Mouse (Mus musculus) ES-Bruce4 (cell line): Measurements from ENCODE around the gene Dync2li1.

Experiments
- CTCF ChIP-seq: IDR thresholded peaks from one replicate; pipeline ENCODE4 v1.8.1; 2011; ENCODE audit warnings: low read depth, low read length
- EP300 ChIP-seq: IDR thresholded peaks from 2 replicates; pipeline ENCODE4 v1.6.1; 2011; ENCODE audit warnings: low read depth, low read length; ENCODE audit not compliant: insufficient read depth
- POLR2A ChIP-seq: IDR thresholded peaks from one replicate; pipeline ENCODE4 v1.8.1; 2011; ENCODE audit warnings: low read length; ENCODE audit not compliant: insufficient read depth

DNA sequence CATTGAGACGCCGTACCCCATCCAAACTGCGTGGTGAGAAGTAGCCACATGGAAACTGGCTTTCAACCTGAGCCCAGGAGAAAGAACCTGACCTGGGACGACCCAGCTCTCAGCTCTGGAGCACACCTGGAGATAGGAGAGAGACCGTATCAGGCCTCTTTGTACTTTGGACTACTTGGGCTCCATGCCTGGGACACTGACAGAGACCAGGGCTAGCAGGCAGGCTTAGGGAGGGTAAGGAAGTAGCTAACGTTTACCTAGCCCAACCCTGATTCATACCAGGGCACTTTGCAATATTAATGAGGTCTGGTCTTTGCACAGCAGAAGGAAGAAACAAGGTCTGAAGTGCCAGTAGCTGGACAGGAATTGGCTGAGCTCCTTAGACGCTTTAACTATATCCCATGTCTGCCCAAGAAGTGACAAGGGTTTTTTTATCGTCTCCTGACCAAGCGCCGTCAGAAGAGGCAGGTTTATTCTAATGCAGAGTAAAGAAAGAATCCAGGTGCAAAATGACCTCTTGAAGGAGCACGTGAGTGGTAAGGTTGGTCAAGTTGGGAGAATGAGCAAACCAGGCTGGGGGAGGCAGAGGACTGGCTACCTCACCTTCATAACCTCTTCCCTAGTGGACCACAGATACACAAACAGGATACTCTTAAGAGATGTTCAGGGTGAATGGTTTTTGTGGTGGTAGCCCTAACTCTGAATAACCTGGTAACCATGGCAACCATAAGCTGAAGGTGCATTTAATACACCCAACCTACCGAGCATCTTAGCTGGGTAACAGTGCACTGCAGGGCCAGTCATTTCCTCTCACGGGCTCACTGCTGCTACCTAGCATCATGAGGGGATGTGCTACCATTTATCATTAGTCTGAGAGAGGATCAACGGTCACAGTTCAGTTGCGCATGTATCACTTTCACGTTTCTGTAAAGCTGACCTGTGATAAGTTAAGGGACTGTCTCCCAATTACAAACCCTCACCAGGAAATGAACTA is 46.4 kb downstream of the Dync2li1 start:
- TF ChIP-seq CTCF (no peak), POLR2A (no peak), EP300 (no peak)
